Mouse (Mus musculus) forebrain, embryonic 12.5 days (tissue): ENCODE results near the gene Cotl1. TPM values are rescaled to one million over a fixed set of nuclear protein-coding genes. Genes with fewer than 3 reads are reported as not detected.

Source experiments
- ATAC-seq: fragments of 200-750 bp; cut with Nextera tagmentation; 2 replicates; pipeline ENCODE4 v1.8.0; 2017; ENCODE audit warnings: moderate TSS enrichment; ENCODE audit not compliant: low FRiP score
- H3K27ac ChIP-seq: fragments of 300-500 bp; sonication (generic); 2 replicates; pipeline ENCODE4 v1.5.1; 2016; ENCODE audit warnings: mild to moderate bottlenecking
- H3K27me3 ChIP-seq: fragments of 300-500 bp; sonication (generic); 2 replicates; pipeline ENCODE4 v1.6.1; 2016; ENCODE audit warnings: mild to moderate bottlenecking
- H3K36me3 ChIP-seq: fragments of 300-500 bp; sonication (generic); replicated peaks from 2 replicates; pipeline ENCODE4 v1.6.1; 2016; ENCODE audit warnings: mild to moderate bottlenecking
- H3K4me1 ChIP-seq: fragments of 300-500 bp; sonication (generic); 2 replicates; pipeline ENCODE4 v1.6.1; 2016
- H3K4me2 ChIP-seq: fragments of 300-500 bp; sonication (generic); 2 replicates; pipeline ENCODE4 v1.6.1; 2016; ENCODE audit warnings: mild to moderate bottlenecking, moderate library complexity
- H3K4me3 ChIP-seq: fragments of 300-500 bp; sonication (generic); replicated peaks from 2 replicates; pipeline ENCODE4 v1.5.1; 2016; ENCODE audit warnings: mild to moderate bottlenecking
- H3K9ac ChIP-seq: fragments of 300-500 bp; sonication (generic); 2 replicates; pipeline ENCODE4 v1.6.1; 2016; ENCODE audit warnings: mild to moderate bottlenecking
- H3K9me3 ChIP-seq: fragments of 300-500 bp; sonication (generic); 2 replicates; pipeline ENCODE4 v1.6.1; 2016
- WGBS: fragments of 180-500 bp; shearing (Covaris S2); methylation state at CpG from one replicate; pipeline ENCODE4 v1.1.7; 2016; 5-methylcytosine and 5-hydroxymethylcytosine counted together
- polyA plus RNA-seq: library from polyadenylated mRNA; unstranded; fragments of >200 nt; fragmentation: Nextera tagmentation; extraction: Ambion mirVana; gene quantifications from 2 replicates; pipeline ENCODE4 v1.2.1, GENCODE M21; 2016

Cotl1 gene
- polyA plus RNA-seq, 1 experiment from 2014 or later = 282 TPM

DNA sequence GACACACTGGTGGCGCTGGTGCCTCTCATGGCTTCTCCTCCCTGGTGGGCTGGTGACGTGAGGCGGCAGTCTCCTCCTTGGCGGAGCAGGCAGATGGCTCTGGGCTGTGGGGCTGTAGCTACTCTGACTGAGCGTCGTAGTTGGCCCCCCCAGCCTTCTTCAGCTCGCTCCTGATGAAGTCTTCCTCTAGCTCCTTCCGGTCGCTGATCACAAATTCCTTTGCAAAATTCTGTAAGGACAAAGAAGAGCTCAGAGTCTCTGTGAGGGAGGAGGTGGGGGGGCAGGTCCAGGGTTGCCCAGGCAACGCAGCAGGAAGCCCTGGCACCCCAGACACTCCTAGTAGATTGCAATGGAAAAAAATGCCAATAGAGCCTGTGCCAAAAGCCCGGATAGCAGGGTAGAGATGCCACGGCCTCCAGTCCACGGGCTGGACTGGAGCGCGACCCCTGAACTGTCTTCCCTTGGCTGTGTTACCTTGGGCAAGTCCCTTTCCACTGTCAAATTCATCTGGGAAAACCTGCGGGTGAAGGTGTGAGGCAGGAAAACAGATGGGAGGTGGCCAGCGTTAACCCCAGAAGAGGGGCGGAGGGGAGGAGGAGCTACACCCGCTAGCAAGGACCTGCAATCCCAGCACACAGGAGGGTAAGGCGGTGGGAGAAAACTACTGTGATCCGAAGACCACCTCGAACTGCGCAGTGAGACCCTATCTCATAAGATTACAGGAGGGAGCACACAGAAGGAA lies 30.0 kb downstream of the Cotl1 start:
- Histone ChIP-seq H3K27me3 (no peaks in the 10 kb centered on the region), H3K4me2 (no peak overlapping the region), H3K4me1 (peaks cover 50% of the 10 kb centered on the region), H3K9ac (no peak overlapping the region), H3K9me3 (no peaks in the 10 kb centered on the region), H3K4me3 (no peak overlapping the region), H3K36me3 (peaks cover 9% of the 10 kb centered on the region), H3K27ac (peak overlapping the region; percentile 63; the same call in 1 of the 2 replicates)
- WGBS = 50% methylated on average over 23 of the region's 23 CpGs
- peak; percentile 57; the same call in 1 of the 2 replicates for ATAC-seq

- Histone ChIP-seq H3K27ac (peak overlapping the region; percentile 63; the same call in 1 of the 2 replicates), H3K9me3 (no peaks in the 10 kb centered on the region), H3K4me3 (no peak overlapping the region), H3K27me3 (no peaks in the 10 kb centered on the region), H3K4me2 (no peak overlapping the region), H3K9ac (no peak overlapping the region), H3K36me3 (peaks cover 9% of the 10 kb centered on the region), H3K4me1 (peaks cover 52% of the 10 kb centered on the region)
- 90% methylated on average over 9 of the region's 9 CpGs for WGBS
- no peak for ATAC-seq
Measured at GRCm38 (mm10) chr8:119809620-119810019, 30.7 kb downstream of the Cotl1 start.

GRCm38 (mm10) chr8:119807687-119808086 lies 32.7 kb downstream of the Cotl1 start:
- ATAC-seq = no peak
- Histone ChIP-seq H3K4me2 (no peak overlapping the region), H3K4me1 (peaks cover 38% of the 10 kb centered on the region), H3K27ac (no peak overlapping the region), H3K27me3 (no peaks in the 10 kb centered on the region), H3K9ac (no peak overlapping the region), H3K9me3 (no peaks in the 10 kb centered on the region), H3K36me3 (peaks cover 9% of the 10 kb centered on the region), H3K4me3 (no peak overlapping the region)
- 92% methylated on average over 4 of the region's 4 CpGs for WGBS

- WGBS = 70% methylated on average over 14 of the region's 14 CpGs
- H3K9me3 ChIP-seq = no peaks in the 10 kb centered on the region
- H3K4me1 ChIP-seq = peaks cover 39% of the 10 kb centered on the region
- H3K9ac ChIP-seq = no peak overlapping the region
- peak overlapping the region; percentile 65; the same call in 1 of the 2 replicates for H3K27ac ChIP-seq
- H3K4me3 ChIP-seq = no peak overlapping the region
- H3K36me3 ChIP-seq = peaks cover 9% of the 10 kb centered on the region
- no peak overlapping the region for H3K4me2 ChIP-seq
- ATAC-seq = peak; percentile 34; the same call in 1 of the 2 replicates
- no peaks in the 10 kb centered on the region for H3K27me3 ChIP-seq
Measured at GRCm38 (mm10) chr8:119806422-119807263, 33.7 kb downstream of the Cotl1 start.

DNA sequence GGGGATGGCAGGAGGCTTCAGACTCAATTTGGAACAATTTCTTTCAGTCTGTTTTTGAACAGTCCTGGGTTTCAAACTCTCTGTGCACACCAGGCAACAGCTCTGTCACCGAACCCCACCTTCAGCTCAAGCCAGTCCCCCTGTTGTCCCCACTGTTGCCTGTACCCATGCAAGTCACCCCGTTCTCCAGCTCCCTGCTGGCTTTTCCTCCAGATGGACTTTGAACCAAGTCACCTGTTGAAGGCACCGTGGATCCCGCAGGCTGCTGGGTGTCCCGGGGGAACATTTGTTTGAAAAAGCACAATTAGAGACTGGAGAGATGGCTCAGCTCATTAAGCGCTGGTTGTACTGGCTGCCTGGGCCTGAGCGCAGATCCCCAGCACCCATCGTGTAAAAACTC lies 35.1 kb downstream of the Cotl1 start:
- ATAC-seq = no peak
- WGBS = 72% methylated on average over 8 of the region's 8 CpGs
- no peak overlapping the region; the same call in 1 of the 2 replicates for H3K9ac ChIP-seq
- H3K9me3 ChIP-seq = no peaks in the 10 kb centered on the region
- no peak overlapping the region for H3K4me2 ChIP-seq
- no peak overlapping the region for H3K4me3 ChIP-seq
- peaks cover 39% of the 10 kb centered on the region for H3K4me1 ChIP-seq
- peaks cover 9% of the 10 kb centered on the region for H3K36me3 ChIP-seq
- H3K27me3 ChIP-seq = no peaks in the 10 kb centered on the region
- H3K27ac ChIP-seq = peak overlapping the region; percentile 42

GRCm38 (mm10) chr8:119802592-119802991 lies 37.8 kb downstream of the Cotl1 start:
- no peak overlapping the region for H3K4me2 ChIP-seq
- no peaks in the 10 kb centered on the region for H3K9me3 ChIP-seq
- H3K36me3 ChIP-seq = no peaks in the 10 kb centered on the region
- WGBS = 96% methylated on average over 1 of the region's 1 CpGs
- H3K27me3 ChIP-seq = no peaks in the 10 kb centered on the region
- peaks cover 51% of the 10 kb centered on the region for H3K4me1 ChIP-seq
- H3K27ac ChIP-seq = no peak overlapping the region
- ATAC-seq = no peak
- H3K9ac ChIP-seq = no peak overlapping the region
- no peak overlapping the region for H3K4me3 ChIP-seq

DNA sequence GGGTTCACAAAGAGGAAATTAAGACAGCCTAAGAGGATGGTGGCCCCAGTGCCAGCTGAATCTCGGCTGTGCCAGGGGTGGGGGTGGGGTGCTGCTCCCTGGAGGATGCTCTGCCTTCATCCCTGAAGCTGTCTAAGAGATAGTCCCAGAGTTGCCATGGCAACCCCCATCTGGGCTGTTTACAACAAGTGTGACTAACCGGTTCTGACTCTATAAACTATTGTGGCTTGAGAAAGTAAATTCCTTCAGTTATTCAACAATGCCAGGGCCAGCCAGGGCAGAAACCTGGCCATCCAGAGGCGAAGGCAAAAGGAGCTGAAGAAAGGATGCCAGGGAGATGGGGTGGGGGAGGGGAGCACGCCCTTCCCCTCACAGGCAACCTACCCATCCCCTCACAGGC lies 39.2 kb downstream of the Cotl1 start:
- Histone ChIP-seq H3K9me3 (no peaks in the 10 kb centered on the region), H3K4me3 (no peak overlapping the region), H3K9ac (no peak overlapping the region), H3K27ac (peak overlapping the region; percentile 65), H3K27me3 (no peaks in the 10 kb centered on the region), H3K4me1 (peaks cover 43% of the 10 kb centered on the region), H3K4me2 (no peak overlapping the region), H3K36me3 (no peaks in the 10 kb centered on the region)
- peak; percentile 27; the same call in 1 of the 2 replicates for ATAC-seq
- 15% methylated on average over 4 of the region's 4 CpGs for WGBS

DNA sequence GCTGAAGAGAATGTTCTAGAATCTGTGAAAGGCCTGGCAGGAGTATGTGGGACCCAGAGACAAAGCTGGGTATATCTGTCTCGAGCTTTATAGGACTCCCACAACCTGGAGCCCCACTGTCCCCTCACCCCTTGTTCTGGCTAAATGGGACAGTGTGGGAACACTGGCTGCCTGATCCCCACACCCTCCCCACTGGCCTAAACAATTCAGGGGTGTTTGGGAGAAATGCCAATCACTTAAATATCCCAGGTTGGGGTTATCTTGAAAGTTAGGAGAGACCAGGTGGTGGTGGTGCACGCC lies 41.4 kb downstream of the Cotl1 start:
- peak overlapping the region; percentile 82 for H3K27ac ChIP-seq

GRCm38 (mm10) chr8:119798170-119798964 lies 42.0 kb downstream of the Cotl1 start:
- no peaks in the 10 kb centered on the region for H3K36me3 ChIP-seq
- no peaks in the 10 kb centered on the region for H3K27me3 ChIP-seq
- peak overlapping the region; percentile 82 for H3K27ac ChIP-seq
- 9% methylated on average over 15 of the region's 15 CpGs for WGBS
- H3K9me3 ChIP-seq = no peaks in the 10 kb centered on the region
- ATAC-seq = peak; percentile 79
- H3K9ac ChIP-seq = peak overlapping the region; percentile 8; the same call in 1 of the 2 replicates
- peak overlapping the region; percentile 35 for H3K4me2 ChIP-seq
- H3K4me1 ChIP-seq = peaks cover 38% of the 10 kb centered on the region
- H3K4me3 ChIP-seq = 0 out of 2 replicates have a peak overlapping the region, but pooled peaks have one; percentile 12

More for the DNA sequence above, 41.4 kb downstream of the Cotl1 start:
- Histone ChIP-seq H3K9me3 (no peaks in the 10 kb centered on the region), H3K4me1 (peaks cover 38% of the 10 kb centered on the region), H3K27me3 (no peaks in the 10 kb centered on the region), H3K4me3 (no peak overlapping the region), H3K4me2 (peak overlapping the region; percentile 35), H3K36me3 (no peaks in the 10 kb centered on the region), H3K9ac (0 out of 2 replicates have a peak overlapping the region, but pooled peaks have one; percentile 8)
- ATAC-seq = no peak; the same call in 1 of the 2 replicates
- WGBS = 59% methylated on average over 2 of the region's 2 CpGs

DNA sequence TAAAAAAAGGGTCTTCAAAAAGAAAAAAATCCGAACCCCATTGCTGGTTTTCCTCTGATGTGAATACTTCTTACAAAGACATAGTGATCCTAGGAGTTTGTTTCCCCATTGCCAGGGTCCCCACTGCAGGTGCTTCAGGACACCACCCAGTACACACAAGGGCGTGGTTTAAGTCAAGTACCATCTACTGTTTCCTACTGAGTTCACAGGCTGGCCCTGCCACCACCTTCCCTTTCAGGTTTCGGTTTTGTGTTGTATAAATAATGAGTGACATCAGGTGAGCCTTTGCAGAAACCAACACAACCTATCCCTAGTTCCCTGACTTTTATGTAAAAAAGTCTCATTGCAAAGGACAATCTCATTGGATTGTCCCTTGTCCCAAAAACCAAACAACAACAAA lies 44.7 kb downstream of the Cotl1 start:
- H3K27ac ChIP-seq = no peak overlapping the region
- no peaks in the 10 kb centered on the region for H3K36me3 ChIP-seq
- H3K4me2 ChIP-seq = no peak overlapping the region
- H3K27me3 ChIP-seq = no peaks in the 10 kb centered on the region
- no peak overlapping the region for H3K4me3 ChIP-seq
- H3K4me1 ChIP-seq = peaks cover 45% of the 10 kb centered on the region
- 84% methylated on average over 3 of the region's 3 CpGs for WGBS
- ATAC-seq = no peak
- no peaks in the 10 kb centered on the region for H3K9me3 ChIP-seq
- H3K9ac ChIP-seq = no peak overlapping the region

DNA sequence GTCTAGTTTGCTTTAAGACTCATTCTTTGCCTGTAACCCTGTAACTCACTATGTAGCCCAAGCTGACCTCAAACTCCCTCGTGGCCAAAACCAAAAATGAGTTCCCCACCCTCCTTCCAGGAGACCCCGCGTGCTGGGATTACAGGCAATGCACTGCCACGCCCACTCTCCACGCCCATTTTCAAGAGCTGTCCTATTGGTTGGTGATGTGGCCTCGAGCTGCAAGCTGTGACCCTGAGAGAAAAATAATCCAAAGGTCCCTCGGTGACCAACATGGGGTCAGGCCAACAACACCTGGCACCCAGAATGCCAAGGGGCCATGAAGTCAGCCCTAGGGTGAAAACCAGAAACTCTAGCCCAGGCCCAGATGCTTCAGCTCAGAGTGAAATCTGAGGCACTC lies 45.7 kb downstream of the Cotl1 start:
- Histone ChIP-seq H3K27ac (no peak overlapping the region), H3K36me3 (no peaks in the 10 kb centered on the region), H3K9ac (no peak overlapping the region), H3K4me2 (no peak overlapping the region), H3K4me1 (peaks cover 42% of the 10 kb centered on the region), H3K27me3 (no peaks in the 10 kb centered on the region), H3K4me3 (no peak overlapping the region), H3K9me3 (no peaks in the 10 kb centered on the region)
- ATAC-seq = no peak
- 52% methylated on average over 7 of the region's 7 CpGs for WGBS
